Mouse (Mus musculus) liver, postnatal 0 days (tissue): ENCODE data around the gene Car8.
A peak's percentile ranks its signal among the peaks of the same experiment; 100 is the strongest.

ENCODE experiments used
- CTCF ChIP-seq: sonication (generic); IDR thresholded peaks from 2 replicates; pipeline ENCODE4 v1.5.1; 2016; ENCODE audit warnings: antibody characterized with exemption, low read depth
- EP300 ChIP-seq: IDR thresholded peaks from 2 replicates; pipeline ENCODE4 v1.6.1; 2016; ENCODE audit warnings: antibody characterized with exemption, low read depth, mild to moderate bottlenecking

GRCm38 (mm10) chr4:8239699-8240098, 858 bp upstream of the Car8 start:
- TF ChIP-seq CTCF: no peak
- TF ChIP-seq EP300: 0 out of 2 replicates have a peak, but pooled peaks have one; percentile 22
